Mouse (Mus musculus): Measurements from ENCODE around the gene Tfe3. TPM values are rescaled to one million over a fixed set of nuclear protein-coding genes. Genes with fewer than 3 reads are reported as not detected.
"Not testable (repeated sequence)": the region's sequence is repeated elsewhere in the genome, so short reads cannot be mapped to it uniquely, and the experiment has no call there.

The Tfe3 gene
- polyA plus RNA-seq (2014; fragmentation: Nextera tagmentation; extraction: Ambion mirVana) = 12.1 and 15.0 TPM in 2 replicates

DNA sequence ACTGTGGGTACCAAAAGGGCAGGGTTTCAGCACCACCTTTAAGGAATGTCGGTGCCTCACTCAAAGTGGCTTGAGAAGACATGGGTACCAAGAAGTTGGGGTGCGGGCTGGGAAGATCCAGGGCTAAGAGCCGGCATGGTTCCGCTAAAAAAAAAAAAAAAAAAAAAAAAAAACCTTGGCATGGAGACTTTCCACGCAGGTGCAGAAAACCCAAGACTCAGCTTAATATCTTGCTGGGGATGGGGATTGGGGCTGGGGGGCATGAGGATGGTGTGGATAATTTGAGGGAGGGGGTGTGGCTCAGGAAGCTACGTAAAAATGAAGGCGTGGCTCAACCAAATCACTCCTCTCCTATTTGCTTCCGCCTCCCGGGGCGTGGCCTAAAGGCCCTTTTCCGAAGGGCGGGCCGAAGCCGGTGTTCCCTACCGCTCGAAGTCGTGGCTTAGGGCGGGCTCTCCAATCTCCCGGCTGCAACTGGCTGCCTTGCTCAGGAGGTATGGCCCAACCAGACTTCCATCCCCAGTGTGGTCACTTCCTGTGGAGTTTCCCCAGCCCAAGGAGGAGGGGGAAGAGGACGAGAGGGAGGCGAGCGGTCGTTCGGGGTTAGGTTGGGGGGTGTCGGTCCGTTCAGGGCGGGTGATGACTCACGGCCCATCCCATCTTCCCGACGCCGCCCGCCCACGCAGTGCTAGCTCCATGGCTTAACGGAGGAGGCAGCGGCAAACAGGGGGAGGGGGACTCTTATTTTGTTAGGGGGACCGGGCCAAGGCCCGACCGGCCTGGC is at the start of gene Tfe3:
TSS of gene Tfe3 (plus strand) at position 424 of the 784 bp plus-strand sequence.
- no peaks in the 10 kb centered on the region for H3K27me3 ChIP-seq (ENCODE audit: control insufficient read depth, insufficient read depth, low read length)
- peak within 1 kb of the TSS; percentile 73 for H3K4me2 ChIP-seq
- peak within 1 kb of the TSS; percentile 73 for H3K27ac ChIP-seq (ENCODE audit: low read depth, low read length)
- peak within 1 kb of the TSS; percentile 73 for H3K9ac ChIP-seq (ENCODE audit: low read depth, low read length)
- peaks cover 11% of the 10 kb centered on the region; the same call in 1 of the 2 replicates for H3K4me1 ChIP-seq (ENCODE audit: control insufficient read depth, insufficient read depth, low read length)
- WGBS (ENCODE audit: insufficient replicate concordance) = 16% methylated on average over 38 of the region's 38 CpGs
- H3K4me3 ChIP-seq (ENCODE audit: low read depth, low read length) = peak within 1 kb of the TSS; percentile 64
- H3K36me3 ChIP-seq (ENCODE audit: control insufficient read depth, insufficient read depth, low read length) = peaks cover under 1% of the 10 kb centered on the region; the same call in 1 of the 2 replicates
- peak; percentile 90 for ATAC-seq (replicated peaks; ENCODE audit: insufficient number of reproducible peaks, low FRiP score, low TSS enrichment)
- no peaks in the 10 kb centered on the region for H3K9me3 ChIP-seq (replicated peaks; ENCODE audit: control insufficient read depth, low read length)

DNA sequence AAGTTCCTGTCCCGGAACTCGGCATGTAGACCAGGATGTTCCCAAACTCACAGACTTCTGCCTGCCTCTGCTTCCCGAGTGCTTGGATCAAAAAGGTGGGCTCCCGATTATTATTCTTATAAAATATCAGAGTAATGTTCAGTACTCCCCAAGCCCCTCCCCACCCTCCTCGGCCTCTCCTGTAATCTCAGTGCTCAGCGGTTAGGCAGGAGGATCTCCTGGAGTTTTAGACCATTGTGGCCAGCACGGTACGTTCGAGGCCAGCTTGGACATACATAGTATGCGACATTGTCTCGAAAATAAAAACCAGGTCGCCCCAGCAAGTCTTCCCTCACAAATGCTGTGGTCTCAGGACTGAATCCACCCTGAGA is 48.6 kb upstream of the Tfe3 start:
- H3K4me1 ChIP-seq (ENCODE audit: control insufficient read depth, insufficient read depth, low read length); H3K9me3 ChIP-seq (replicated peaks; ENCODE audit: control insufficient read depth, low read length); ATAC-seq (replicated peaks; ENCODE audit: insufficient number of reproducible peaks, low FRiP score, low TSS enrichment); H3K36me3 ChIP-seq (ENCODE audit: control insufficient read depth, insufficient read depth, low read length); H3K27ac ChIP-seq (ENCODE audit: low read depth, low read length); H3K27me3 ChIP-seq (ENCODE audit: control insufficient read depth, insufficient read depth, low read length): not testable (repeated sequence)
- Histone ChIP-seq H3K4me3 (ENCODE audit: low read depth, low read length) (peak overlapping the region; percentile 37), H3K9ac (ENCODE audit: low read depth, low read length) (0 out of 2 replicates have a peak overlapping the region, but pooled peaks have one; percentile 46), H3K4me2 (peak overlapping the region; percentile 61)
- 31% methylated on average over 4 of the region's 12 CpGs for WGBS (ENCODE audit: insufficient replicate concordance)

DNA sequence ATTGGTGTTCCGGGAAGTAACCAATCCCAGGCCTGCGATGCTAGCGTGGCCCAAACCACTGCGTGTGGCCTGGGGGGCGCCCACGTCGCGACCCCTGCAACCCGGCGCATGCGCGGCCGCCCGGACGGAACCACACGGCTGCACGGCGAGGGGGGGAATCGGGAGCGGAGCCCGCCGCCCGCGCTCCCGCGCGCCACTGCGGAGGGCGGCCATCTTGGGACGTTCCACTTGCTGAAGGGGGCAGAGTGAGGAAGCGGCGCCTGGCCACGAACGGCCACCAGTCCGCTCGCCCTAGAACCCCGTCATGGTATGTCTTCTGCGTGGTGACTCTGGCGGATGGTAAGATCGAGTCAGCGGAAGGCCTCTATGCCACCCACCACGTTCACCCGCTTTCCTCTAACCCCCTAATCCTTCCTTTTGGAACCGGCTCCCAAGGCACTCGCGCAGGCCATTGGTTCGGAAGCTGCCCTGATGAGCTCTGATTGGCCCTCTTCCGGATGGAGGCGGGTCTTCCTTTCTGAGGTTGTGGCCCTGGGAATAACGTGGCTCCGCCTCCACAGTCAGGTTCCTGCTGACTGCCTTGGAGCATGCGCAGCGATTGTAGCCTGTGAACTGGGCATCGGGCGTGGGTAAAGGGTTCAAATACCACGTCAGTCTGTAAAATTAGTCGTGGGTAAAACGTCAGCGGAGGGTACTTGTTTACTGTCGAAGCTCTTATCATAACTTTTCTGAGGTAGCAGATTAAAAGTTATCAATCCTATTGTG is 48.0 kb upstream of the Tfe3 start, which contains the start of gene Wdr45:
TSS of gene Wdr45 (plus strand) at position 199 of the 765 bp plus-strand sequence.
- Histone ChIP-seq H3K4me3 (ENCODE audit: low read depth, low read length) (peak within 1 kb of the TSS; percentile 37), H3K4me2 (peak within 1 kb of the TSS; percentile 61), H3K9ac (ENCODE audit: low read depth, low read length) (0 out of 2 replicates have a peak within 1 kb of the TSS, but pooled peaks have one; percentile 46)
- H3K9me3 ChIP-seq (replicated peaks; ENCODE audit: control insufficient read depth, low read length); H3K27me3 ChIP-seq (ENCODE audit: control insufficient read depth, insufficient read depth, low read length); H3K27ac ChIP-seq (ENCODE audit: low read depth, low read length); H3K36me3 ChIP-seq (ENCODE audit: control insufficient read depth, insufficient read depth, low read length); H3K4me1 ChIP-seq (ENCODE audit: control insufficient read depth, insufficient read depth, low read length): not testable (repeated sequence)
- ATAC-seq (replicated peaks; ENCODE audit: insufficient number of reproducible peaks, low FRiP score, low TSS enrichment) = peak; percentile 95
- 16% methylated on average over 35 of the region's 60 CpGs for WGBS (ENCODE audit: insufficient replicate concordance)

DNA sequence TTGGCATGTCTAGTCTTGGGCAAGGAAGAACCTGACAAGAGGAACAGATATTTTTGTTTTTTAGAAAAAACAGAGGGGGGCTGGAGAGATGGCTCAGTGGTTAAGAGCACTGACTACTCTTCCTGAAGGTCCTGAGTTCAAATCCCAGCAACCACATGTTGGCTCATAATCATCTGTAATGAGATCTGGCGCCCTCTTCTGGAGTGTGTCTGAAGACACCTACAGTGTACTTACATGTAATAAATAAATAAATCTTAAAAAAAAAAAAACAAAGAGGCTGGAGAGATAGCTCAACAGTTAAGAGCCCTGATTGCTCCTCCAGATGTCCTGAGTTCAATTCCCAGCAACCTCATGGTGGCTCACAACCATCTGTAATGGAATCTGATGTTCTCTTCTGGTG is 46.3 kb upstream of the Tfe3 start:
- not testable (repeated sequence) for H3K9ac ChIP-seq (ENCODE audit: low read depth, low read length); ATAC-seq (replicated peaks; ENCODE audit: insufficient number of reproducible peaks, low FRiP score, low TSS enrichment); H3K4me2 ChIP-seq; H3K27me3 ChIP-seq (ENCODE audit: control insufficient read depth, insufficient read depth, low read length); H3K36me3 ChIP-seq (ENCODE audit: control insufficient read depth, insufficient read depth, low read length); H3K9me3 ChIP-seq (replicated peaks; ENCODE audit: control insufficient read depth, low read length); H3K4me1 ChIP-seq (ENCODE audit: control insufficient read depth, insufficient read depth, low read length); H3K4me3 ChIP-seq (ENCODE audit: low read depth, low read length); H3K27ac ChIP-seq (ENCODE audit: low read depth, low read length)
- WGBS (ENCODE audit: insufficient replicate concordance) = 53% methylated on average over 1 of the region's 1 CpGs

DNA sequence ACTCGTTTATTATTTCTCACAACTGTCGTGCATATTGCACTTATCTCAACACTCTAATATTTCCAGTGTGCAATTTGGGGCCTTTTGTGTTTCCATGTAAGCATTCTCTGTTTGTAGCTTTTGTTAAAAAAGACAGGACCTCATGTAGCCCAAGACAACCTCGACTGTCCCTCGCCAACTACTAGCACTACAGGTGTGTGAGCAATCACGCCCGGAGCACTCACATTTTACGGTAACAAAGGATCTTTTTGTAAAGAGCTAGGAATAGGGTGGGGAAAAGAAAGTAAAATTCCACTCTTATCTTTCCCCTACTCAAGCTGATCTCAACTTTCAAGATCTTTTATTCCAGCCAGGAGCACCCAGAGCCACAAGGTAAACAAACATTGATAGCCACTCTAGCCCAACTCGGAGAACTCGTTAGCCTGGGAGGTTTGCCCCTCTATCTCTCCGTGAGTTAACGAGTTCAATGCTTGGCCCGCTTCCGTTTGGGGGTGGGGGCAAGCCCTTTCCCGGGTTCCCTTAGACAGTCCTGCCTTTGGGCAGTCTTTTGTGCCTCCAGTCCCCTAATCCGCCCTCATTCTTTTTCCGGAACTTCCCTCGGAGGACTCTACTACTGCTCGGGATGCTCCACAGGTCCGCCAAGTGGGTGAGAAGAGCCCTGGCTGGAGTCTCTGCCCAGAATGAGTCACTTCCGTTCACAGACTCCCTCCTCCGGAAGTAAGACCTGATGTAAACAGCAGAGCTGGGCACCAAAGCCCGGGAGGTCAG is 40.7 kb upstream of the Tfe3 start, which contains the start of gene Gm45208:
TSS of gene Gm45208 (plus strand) at position 732 of the 768 bp plus-strand sequence.
- no peaks in the 10 kb centered on the region for H3K27me3 ChIP-seq (ENCODE audit: control insufficient read depth, insufficient read depth, low read length)
- WGBS (ENCODE audit: insufficient replicate concordance) = 17% methylated on average over 22 of the region's 22 CpGs
- peak within 1 kb of the TSS; percentile 63 for H3K4me3 ChIP-seq (ENCODE audit: low read depth, low read length)
- H3K27ac ChIP-seq (ENCODE audit: low read depth, low read length) = peak within 1 kb of the TSS; percentile 94
- no peaks in the 10 kb centered on the region for H3K9me3 ChIP-seq (replicated peaks; ENCODE audit: control insufficient read depth, low read length)
- H3K9ac ChIP-seq (ENCODE audit: low read depth, low read length) = peak within 1 kb of the TSS; percentile 78
- peak; percentile 72 for ATAC-seq (replicated peaks; ENCODE audit: insufficient number of reproducible peaks, low FRiP score, low TSS enrichment)
- H3K4me1 ChIP-seq (ENCODE audit: control insufficient read depth, insufficient read depth, low read length) = peaks cover 3% of the 10 kb centered on the region; the same call in 1 of the 2 replicates
- peaks cover 2% of the 10 kb centered on the region; the same call in 1 of the 2 replicates for H3K36me3 ChIP-seq (ENCODE audit: control insufficient read depth, insufficient read depth, low read length)
- peak within 1 kb of the TSS; percentile 71 for H3K4me2 ChIP-seq

DNA sequence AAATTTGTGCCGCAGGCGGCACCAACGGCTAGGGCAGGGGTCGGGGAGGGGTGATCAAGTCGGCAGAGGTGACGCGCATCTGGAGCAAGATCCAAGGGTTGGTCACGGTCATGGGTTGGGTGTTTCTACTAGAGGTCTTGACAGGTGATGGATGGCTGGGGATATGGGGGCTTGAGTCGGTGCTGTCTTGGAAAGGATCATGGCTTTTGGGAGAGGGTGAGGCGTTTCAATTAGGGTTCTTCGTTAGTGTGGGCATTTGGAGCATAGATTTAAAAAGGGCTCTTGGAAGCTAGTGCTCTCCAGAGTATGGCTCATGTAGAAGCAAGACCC is 40.1 kb upstream of the Tfe3 start:
- Histone ChIP-seq H3K4me2 (peak overlapping the region; percentile 71), H3K4me1 (ENCODE audit: control insufficient read depth, insufficient read depth, low read length) (peaks cover 3% of the 10 kb centered on the region; the same call in 1 of the 2 replicates), H3K9ac (ENCODE audit: low read depth, low read length) (peak overlapping the region; percentile 78), H3K27me3 (ENCODE audit: control insufficient read depth, insufficient read depth, low read length) (no peaks in the 10 kb centered on the region), H3K27ac (ENCODE audit: low read depth, low read length) (peak overlapping the region; percentile 94), H3K9me3 (replicated peaks; ENCODE audit: control insufficient read depth, low read length) (no peaks in the 10 kb centered on the region), H3K36me3 (ENCODE audit: control insufficient read depth, insufficient read depth, low read length) (peaks cover 2% of the 10 kb centered on the region; the same call in 1 of the 2 replicates), H3K4me3 (ENCODE audit: low read depth, low read length) (peak overlapping the region; percentile 63)
- ATAC-seq (replicated peaks; ENCODE audit: insufficient number of reproducible peaks, low FRiP score, low TSS enrichment) = peak; percentile 55; the same call in 1 of the 2 replicates
- 16% methylated on average over 11 of the region's 11 CpGs for WGBS (ENCODE audit: insufficient replicate concordance)

DNA sequence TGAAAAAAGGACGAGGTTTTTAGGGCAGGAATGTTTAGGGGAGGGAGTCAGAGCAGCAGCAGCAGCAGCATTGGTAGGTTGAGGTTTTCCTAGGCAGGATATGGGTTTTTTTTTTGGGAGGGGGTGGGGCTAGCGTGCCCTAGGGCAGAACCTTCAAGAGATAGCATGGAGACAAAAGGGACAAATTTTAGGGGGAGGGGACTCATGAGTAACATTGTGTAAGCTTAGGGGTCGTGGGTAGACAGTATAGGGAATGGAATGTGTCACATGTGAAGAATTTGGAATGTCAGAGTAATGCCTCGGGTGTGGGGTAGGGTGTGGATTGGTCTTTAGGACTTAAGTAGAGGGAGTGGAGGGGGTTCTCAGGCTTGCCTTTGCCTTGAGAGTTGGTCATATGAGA is 39.7 kb upstream of the Tfe3 start:
- peak overlapping the region; percentile 78; the same call in 1 of the 2 replicates for H3K9ac ChIP-seq (ENCODE audit: low read depth, low read length)
- H3K27ac ChIP-seq (ENCODE audit: low read depth, low read length) = no peak overlapping the region
- no peaks in the 10 kb centered on the region for H3K27me3 ChIP-seq (ENCODE audit: control insufficient read depth, insufficient read depth, low read length)
- H3K36me3 ChIP-seq (ENCODE audit: control insufficient read depth, insufficient read depth, low read length) = peaks cover 2% of the 10 kb centered on the region; the same call in 1 of the 2 replicates
- peak overlapping the region; percentile 71 for H3K4me2 ChIP-seq
- ATAC-seq (replicated peaks; ENCODE audit: insufficient number of reproducible peaks, low FRiP score, low TSS enrichment) = no peak
- H3K9me3 ChIP-seq (replicated peaks; ENCODE audit: control insufficient read depth, low read length) = no peaks in the 10 kb centered on the region
- 21% methylated on average over 4 of the region's 4 CpGs for WGBS (ENCODE audit: insufficient replicate concordance)
- H3K4me1 ChIP-seq (ENCODE audit: control insufficient read depth, insufficient read depth, low read length) = peaks cover 3% of the 10 kb centered on the region; the same call in 1 of the 2 replicates
- peak overlapping the region; percentile 63 for H3K4me3 ChIP-seq (ENCODE audit: low read depth, low read length)

DNA sequence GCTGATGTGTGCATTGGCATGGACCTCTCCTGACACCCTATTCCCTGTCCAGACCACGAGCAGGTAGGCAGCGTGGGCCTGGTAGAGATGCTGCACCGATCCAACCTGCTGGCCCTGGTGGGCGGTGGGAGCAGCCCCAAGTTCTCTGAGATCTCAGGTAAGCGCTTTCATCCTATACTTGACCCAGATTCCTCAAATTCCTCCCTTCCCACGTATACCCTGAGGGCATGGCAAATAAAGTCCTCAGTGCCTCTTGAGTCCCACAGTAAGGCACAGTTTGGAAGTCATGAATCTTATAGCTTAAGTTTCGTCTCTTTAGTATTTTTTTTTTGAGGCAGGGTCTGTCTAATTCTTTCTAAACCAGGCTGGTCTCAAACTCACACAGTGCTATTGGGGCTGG is 38.2 kb upstream of the Tfe3 start:
- H3K4me1 ChIP-seq (ENCODE audit: control insufficient read depth, insufficient read depth, low read length) = peaks cover 3% of the 10 kb centered on the region; the same call in 1 of the 2 replicates
- peaks cover 2% of the 10 kb centered on the region; the same call in 1 of the 2 replicates for H3K36me3 ChIP-seq (ENCODE audit: control insufficient read depth, insufficient read depth, low read length)
- WGBS (ENCODE audit: insufficient replicate concordance) = 74% methylated on average over 7 of the region's 7 CpGs
- H3K27ac ChIP-seq (ENCODE audit: low read depth, low read length) = no peak overlapping the region
- H3K9me3 ChIP-seq (replicated peaks; ENCODE audit: control insufficient read depth, low read length) = no peaks in the 10 kb centered on the region
- no peak overlapping the region for H3K9ac ChIP-seq (ENCODE audit: low read depth, low read length)
- no peak overlapping the region for H3K4me2 ChIP-seq
- no peak overlapping the region for H3K4me3 ChIP-seq (ENCODE audit: low read depth, low read length)
- no peak for ATAC-seq (replicated peaks; ENCODE audit: insufficient number of reproducible peaks, low FRiP score, low TSS enrichment)
- H3K27me3 ChIP-seq (ENCODE audit: control insufficient read depth, insufficient read depth, low read length) = no peaks in the 10 kb centered on the region

Data from heart, embryonic 11.5 days (tissue).